Mouse (Mus musculus) megakaryocyte, embryonic 14.5 days (primary cell): ENCODE results near the gene Runx3.

Experiments
- FLI1 ChIP-seq: IDR thresholded peaks from 2 replicates; pipeline ENCODE4 v1.6.1; 2012; ENCODE audit warnings: low read length, inconsistent platforms, mixed read lengths
- GATA1 ChIP-seq: IDR thresholded peaks from 3 replicates; pipeline ENCODE4 v1.6.1; 2012; ENCODE audit warnings: mixed read lengths, low read length, inconsistent platforms, borderline replicate concordance

DNA sequence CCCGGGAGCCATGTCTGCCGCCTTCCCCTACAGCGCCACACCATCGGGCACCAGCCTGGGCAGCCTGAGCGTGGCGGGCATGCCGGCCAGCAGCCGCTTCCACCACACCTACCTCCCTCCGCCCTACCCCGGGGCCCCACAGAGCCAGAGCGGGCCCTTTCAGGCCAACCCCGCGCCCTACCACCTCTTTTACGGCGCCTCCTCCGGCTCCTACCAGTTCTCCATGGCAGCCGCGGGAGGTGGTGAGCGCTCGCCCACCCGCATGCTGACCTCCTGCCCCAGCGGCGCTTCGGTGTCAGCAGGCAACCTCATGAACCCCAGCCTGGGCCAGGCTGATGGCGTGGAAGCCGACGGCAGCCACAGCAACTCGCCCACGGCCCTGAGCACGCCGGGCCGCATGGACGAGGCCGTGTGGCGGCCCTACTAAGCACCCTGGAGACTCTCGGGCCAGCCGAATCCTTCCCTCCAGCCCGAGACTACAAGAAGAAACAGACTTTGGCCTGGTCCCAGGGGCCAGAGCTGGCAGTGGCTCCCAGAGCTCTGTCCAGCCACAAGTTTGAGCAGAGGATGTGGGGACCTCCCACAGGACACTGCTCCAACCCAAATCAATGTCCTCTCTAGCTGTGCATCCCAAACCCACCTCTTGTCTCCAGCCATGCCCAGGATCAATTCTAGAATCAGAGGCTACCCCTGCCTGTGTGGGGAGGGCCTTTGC lies 55.1 kb downstream of the Runx3 start:
- no peak for TF ChIP-seq GATA1
- TF ChIP-seq FLI1: no peak
